ENCODE assay signal across 20 mouse cellular contexts in the genomic region with DNA sequence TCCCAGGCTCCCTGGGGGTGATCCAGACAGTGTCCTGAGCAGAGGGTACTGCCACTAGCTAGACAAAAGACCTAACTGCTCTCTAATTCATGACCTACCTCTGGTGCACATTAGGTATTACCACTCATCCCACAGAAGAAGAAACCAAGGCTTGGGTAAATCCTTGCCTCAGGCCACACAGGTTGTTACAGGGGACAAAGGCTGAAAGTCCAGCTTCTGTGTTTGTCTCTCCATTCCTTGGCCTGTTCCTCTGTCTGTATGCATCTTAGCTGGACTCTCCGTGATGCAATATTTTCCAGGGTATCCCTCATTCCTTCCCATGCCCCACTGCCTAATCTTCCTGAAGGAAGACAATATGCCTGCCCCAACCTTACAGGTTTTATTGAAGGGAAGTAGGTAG. TPM values are rescaled to one million over a fixed set of nuclear protein-coding genes. Genes with fewer than 3 reads are reported as not detected.
DNase-seq lines count a peak whose midpoint lies in the region; ATAC-seq and TF ChIP-seq lines count a peak whose summit lies in the region.
"Had no signal": no experiment of that assay in that cellular context is flagged by ENCODE, and none has a peak within 500 bp of the region (broad histone marks: within the 10 kb centered on the region; RNA-seq: fewer than 3 reads in every experiment).

No protein-coding gene starts in this region.

- peak overlapping the region; percentile 73; the same call in 1 of the 2 replicates for H3K27ac ChIP-seq in kidney, postnatal 0 days
- no peak overlapping the region for H3K27ac ChIP-seq in heart, embryonic 12.5 days (ENCODE audit: poor library complexity, severe bottlenecking)
- H3K27ac ChIP-seq: embryonic facial prominence, embryonic 15.5 days; hindbrain, embryonic 13.5 days; hindbrain, postnatal 0 days had no signal

- no peaks in the 10 kb centered on the region for H3K9me3 ChIP-seq in kidney, postnatal 0 days (replicated peaks; ENCODE audit: low read length)
- H3K9me3 ChIP-seq in heart, embryonic 12.5 days (replicated peaks), result no peaks in the 10 kb centered on the region
- H3K9me3 ChIP-seq: embryonic facial prominence, embryonic 15.5 days; forebrain, embryonic 10.5 days; hindbrain, embryonic 13.5 days had no signal

- ATAC-seq in kidney, postnatal 0 days (replicated peaks; ENCODE audit: low FRiP score, low read depth), result no peak
- no peak for ATAC-seq in heart, embryonic 12.5 days (ENCODE audit: insufficient number of reproducible peaks, low FRiP score)
- ATAC-seq: forebrain, embryonic 14.5 days; hindbrain, postnatal 0 days had no signal

- no peaks in the 10 kb centered on the region for H3K27me3 ChIP-seq in kidney, postnatal 0 days (ENCODE audit: insufficient read depth, low read length)
- H3K27me3 ChIP-seq in heart, embryonic 12.5 days (replicated peaks), result 0 out of 2 replicates have a peak, but pooled peaks cover 4% of the 10 kb centered on the region
- H3K27me3 ChIP-seq: embryonic facial prominence, embryonic 15.5 days; hindbrain, embryonic 13.5 days had no signal

- no peaks in the 10 kb centered on the region for H3K36me3 ChIP-seq in kidney, postnatal 0 days (ENCODE audit: insufficient read depth, low read length)
- no peaks in the 10 kb centered on the region for H3K36me3 ChIP-seq in heart, embryonic 12.5 days
- H3K36me3 ChIP-seq: embryonic facial prominence, embryonic 15.5 days; forebrain, embryonic 10.5 days; hindbrain, embryonic 13.5 days had no signal

- no peak overlapping the region for H3K4me3 ChIP-seq in kidney, postnatal 0 days (replicated peaks; ENCODE audit: low read depth, low read length)
- no peak overlapping the region for H3K4me3 ChIP-seq in heart, embryonic 12.5 days
- H3K4me3 ChIP-seq: embryonic facial prominence, embryonic 15.5 days; erythroblast, embryonic 14.5 days; forebrain, embryonic 10.5 days; hindbrain, embryonic 13.5 days had no signal

- no peak overlapping the region for H3K9ac ChIP-seq in kidney, postnatal 0 days (ENCODE audit: low read depth, low read length)
- no peak overlapping the region for H3K9ac ChIP-seq in heart, embryonic 12.5 days
- H3K9ac ChIP-seq: embryonic facial prominence, embryonic 15.5 days; hindbrain, embryonic 13.5 days had no signal

- WGBS in kidney, postnatal 0 days, result 78% methylated on average over 1 of the region's 1 CpGs
- 98% methylated on average over 1 of the region's 1 CpGs for WGBS in heart, embryonic 12.5 days

- peak; percentile 64 for DNase-seq in kidney, adult 11 months
- no peak for DNase-seq in kidney, postnatal 4 days
- DNase-seq in kidney, postnatal 0 days (ENCODE audit: low spot score), result no peak
- DNase-seq in kidney, postnatal 10 days, result no peak
- DNase-seq in kidney, postnatal 14 days, result peak; percentile 32
- no peak for DNase-seq in frontal cortex, postnatal 36 days (ENCODE audit: low spot score in 2 of 2)
- DNase-seq: adrenal gland, postnatal 10 days; cerebellum, adult 11 months; cerebellum, adult 8-10 months; cerebellum, postnatal 14 days; embryo, embryonic 11 days; gastrocnemius, postnatal 36 days; heart, adult 11 months had no signal

- TF ChIP-seq CTCF in kidney, postnatal 0 days (IDR thresholded peaks at IDR 0.05; ENCODE audit: low read depth), result no peak

- peaks cover 15% of the 10 kb centered on the region for H3K4me1 ChIP-seq in kidney, postnatal 0 days (replicated peaks; ENCODE audit: insufficient read depth, low read length)
- H3K4me1 ChIP-seq in heart, embryonic 12.5 days (replicated peaks), result peaks cover 46% of the 10 kb centered on the region

- H3K4me2 ChIP-seq in kidney, postnatal 0 days (ENCODE audit: low read length), result no peak overlapping the region
- no peak overlapping the region for H3K4me2 ChIP-seq in heart, embryonic 12.5 days
- H3K4me2 ChIP-seq: embryonic facial prominence, embryonic 15.5 days; hindbrain, embryonic 13.5 days had no signal

RNA-seq across cellular contexts. Expression of a gene that starts 8.4 kb away (rescaled TPM):
- 44.9 and 46.9 TPM in 2 replicates for polyA plus RNA-seq in kidney, postnatal 0 days (2015; fragmentation: Nextera tagmentation; extraction: Ambion mirVana)
- polyA plus RNA-seq in heart, embryonic 12.5 days (2016; fragmentation: Nextera tagmentation; extraction: Ambion mirVana), result 38.8 and 40.7 TPM in 2 replicates

RNA-seq across cellular contexts. Expression of a gene that starts 19.7 kb away (rescaled TPM):
- 14.0 and 17.1 TPM in 2 replicates for polyA plus RNA-seq in kidney, postnatal 0 days (2015; fragmentation: Nextera tagmentation; extraction: Ambion mirVana)
- polyA plus RNA-seq in heart, embryonic 12.5 days (2016; fragmentation: Nextera tagmentation; extraction: Ambion mirVana), result 12.1 and 12.3 TPM in 2 replicates

Comparison
In these comparisons a context has a peak if more than half of its experiments do, and no peak if none do; other contexts are left out.
1. DNase-seq: peak in kidney, adult 11 months (single experiment) and kidney, postnatal 14 days (single experiment); none in kidney, postnatal 4 days (0 of 2), kidney, postnatal 0 days (single experiment), kidney, postnatal 10 days (single experiment) and frontal cortex, postnatal 36 days (0 of 2).